Mouse (Mus musculus) right cerebral cortex, postnatal 25 days (tissue): ENCODE data around the gene Mboat2.

Experiments used
- DNase-seq: peaks from one replicate; pipeline ENCODE4 v3.0.0; 2022

The Mboat2 gene

GRCm38 (mm10) chr12:24952147-24952546 is 121.5 kb downstream of the Mboat2 start:
- DNase-seq = peak; percentile 44

GRCm38 (mm10) chr12:24955137-24955536 is 124.5 kb downstream of the Mboat2 start:
- DNase-seq = no peak

GRCm38 (mm10) chr12:24958526-24958925 is 127.8 kb downstream of the Mboat2 start:
- DNase-seq = no peak

- no peak for DNase-seq
Observed at GRCm38 (mm10) chr12:24961821-24962220, 131.1 kb downstream of the Mboat2 start.

GRCm38 (mm10) chr12:24962362-24962967 is 131.8 kb downstream of the Mboat2 start:
- DNase-seq = no peak

- no peak for DNase-seq
Observed at GRCm38 (mm10) chr12:24963393-24964022, 132.8 kb downstream of the Mboat2 start.

GRCm38 (mm10) chr12:24965406-24965805 is 134.7 kb downstream of the Mboat2 start:
- DNase-seq = peak; percentile 21

- no peak for DNase-seq
Observed at GRCm38 (mm10) chr12:24966046-24966445, 135.4 kb downstream of the Mboat2 start.

- no peak for DNase-seq
Observed at GRCm38 (mm10) chr12:24971490-24972200, 141.0 kb downstream of the Mboat2 start.

GRCm38 (mm10) chr12:24972371-24973350 is 142.0 kb downstream of the Mboat2 start:
- DNase-seq = no peak

- DNase-seq = no peak
Observed at GRCm38 (mm10) chr12:24973586-24973985, 142.9 kb downstream of the Mboat2 start.

GRCm38 (mm10) chr12:24974446-24975114 is 143.9 kb downstream of the Mboat2 start, which contains the start of gene Kidins220:
Kidins220 (plus strand) TSS chr12:24974925.
- peak; percentile 92 for DNase-seq

GRCm38 (mm10) chr12:24975115-24975733 is 144.5 kb downstream of the Mboat2 start:
- peak; percentile 72 for DNase-seq

- DNase-seq = no peak
Observed at GRCm38 (mm10) chr12:24985226-24985625, 154.5 kb downstream of the Mboat2 start.

GRCm38 (mm10) chr12:24995350-24995749 is 164.7 kb downstream of the Mboat2 start:
- no peak for DNase-seq

GRCm38 (mm10) chr12:25005350-25005749 is 174.7 kb downstream of the Mboat2 start:
- no peak for DNase-seq

GRCm38 (mm10) chr12:25009957-25010356 is 179.3 kb downstream of the Mboat2 start:
- no peak for DNase-seq

- DNase-seq = no peak
Observed at GRCm38 (mm10) chr12:25010416-25010815, 179.7 kb downstream of the Mboat2 start.

GRCm38 (mm10) chr12:25011733-25012367 is 181.2 kb downstream of the Mboat2 start:
- DNase-seq = no peak

- DNase-seq = no peak
Observed at GRCm38 (mm10) chr12:25012555-25013540, 182.2 kb downstream of the Mboat2 start.
